Mouse (Mus musculus) kidney, postnatal 0 days (tissue): ENCODE results near the gene Mthfd1. TPM values are rescaled to one million over a fixed set of nuclear protein-coding genes. Genes with fewer than 3 reads are reported as not detected.

Experiments
- ATAC-seq: fragments of 200-750 bp; cut with Nextera tagmentation; replicated peaks from 2 replicates; pipeline ENCODE4 v1.8.0; 2017; ENCODE audit warnings: low read depth, moderate number of reproducible peaks, moderate TSS enrichment, moderate library complexity; ENCODE audit not compliant: low FRiP score
- DNase-seq: peaks from one replicate; pipeline ENCODE4 v3.0.0-alpha.2; 2016; ENCODE audit warnings: low spot score
- H3K27ac ChIP-seq: fragments of 300-500 bp; sonication (generic); 2 replicates; pipeline ENCODE4 v1.5.1; 2014; ENCODE audit warnings: mild to moderate bottlenecking
- H3K27me3 ChIP-seq: fragments of 300-500 bp; sonication (generic); 2 replicates; pipeline ENCODE4 v1.6.1; 2014; ENCODE audit warnings: low read length, mixed read lengths; ENCODE audit not compliant: insufficient read depth
- H3K36me3 ChIP-seq: fragments of 300-500 bp; sonication (generic); 2 replicates; pipeline ENCODE4 v1.6.1; 2014; ENCODE audit warnings: low read length, mixed read lengths; ENCODE audit not compliant: insufficient read depth
- H3K4me1 ChIP-seq: fragments of 300-500 bp; sonication (generic); replicated peaks from 2 replicates; pipeline ENCODE4 v1.6.1; 2014; ENCODE audit warnings: antibody characterized with exemption, low read length, mixed read lengths; ENCODE audit not compliant: insufficient read depth
- H3K4me2 ChIP-seq: fragments of 300-500 bp; sonication (generic); 2 replicates; pipeline ENCODE4 v1.6.1; 2014; ENCODE audit warnings: mild to moderate bottlenecking, low read length, moderate library complexity, mixed read lengths
- H3K4me3 ChIP-seq: fragments of 300-500 bp; sonication (generic); replicated peaks from 2 replicates; pipeline ENCODE4 v1.5.1; 2014; ENCODE audit warnings: low read depth, low read length
- H3K9ac ChIP-seq: fragments of 300-500 bp; sonication (generic); 2 replicates; pipeline ENCODE4 v1.6.1; 2014; ENCODE audit warnings: low read depth, low read length
- H3K9me3 ChIP-seq: fragments of 300-500 bp; sonication (generic); replicated peaks from 2 replicates; pipeline ENCODE4 v1.6.1; 2016; ENCODE audit warnings: low read length, inconsistent platforms, mixed read lengths
- CTCF ChIP-seq: IDR thresholded peaks from 2 replicates; pipeline ENCODE4 v1.5.1; 2016; ENCODE audit warnings: antibody characterized with exemption, low read depth, mild to moderate bottlenecking, moderate library complexity
- WGBS: fragments of 180-500 bp; shearing (Covaris S2); extraction: QIAGEN DNeasy Blood & Tissue Kit; methylation state at CpG from one replicate; pipeline ENCODE4 v1.1.7; 2014; 5-methylcytosine and 5-hydroxymethylcytosine counted together
- polyA plus RNA-seq: library from polyadenylated mRNA; unstranded; fragments of >200 nt; fragmentation: Nextera tagmentation; extraction: Ambion mirVana; gene quantifications from 2 replicates; pipeline ENCODE4 v1.2.1, GENCODE M21; 2015

Mthfd1 gene
- polyA plus RNA-seq, 1 experiment from 2014 or later: 94.0 TPM

GRCm38 (mm10) chr12:76303474-76303873 is 48.4 kb downstream of the Mthfd1 start:
- Histone ChIP-seq H3K27ac (no peak overlapping the region), H3K4me2 (no peak overlapping the region), H3K4me3 (no peak overlapping the region), H3K9ac (no peak overlapping the region), H3K36me3 (peaks cover 18% of the 10 kb centered on the region), H3K9me3 (no peaks in the 10 kb centered on the region), H3K27me3 (no peaks in the 10 kb centered on the region), H3K4me1 (no peaks in the 10 kb centered on the region)
- ATAC-seq: no peak
- 94% methylated on average over 11 of the region's 11 CpGs for WGBS
- no peak for DNase-seq
- no peak for TF ChIP-seq CTCF

DNA sequence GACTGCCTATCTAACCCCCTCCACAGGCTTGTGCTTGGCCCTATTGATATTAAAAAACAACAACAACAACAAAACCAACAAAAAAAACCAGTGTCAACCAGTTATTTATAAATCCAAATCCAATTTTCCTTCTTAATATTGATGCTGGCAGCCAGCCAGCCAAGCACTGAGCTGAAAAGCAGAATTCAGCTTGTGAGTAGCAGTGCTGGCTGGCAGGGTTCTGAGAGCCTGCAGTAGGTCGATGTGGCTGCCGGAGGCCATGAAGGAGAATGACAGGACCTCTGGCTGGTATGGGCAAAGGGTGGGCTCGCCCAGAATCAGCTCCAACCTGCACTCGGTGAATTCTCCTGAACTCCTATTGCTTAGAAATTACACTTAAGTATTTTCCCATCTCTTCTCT is 49.1 kb downstream of the Mthfd1 start:
- Histone ChIP-seq H3K9me3 (no peaks in the 10 kb centered on the region), H3K27ac (no peak overlapping the region), H3K36me3 (peaks cover 16% of the 10 kb centered on the region), H3K27me3 (no peaks in the 10 kb centered on the region), H3K4me2 (no peak overlapping the region), H3K4me1 (no peaks in the 10 kb centered on the region), H3K9ac (no peak overlapping the region), H3K4me3 (no peak overlapping the region)
- WGBS: 51% methylated on average over 4 of the region's 4 CpGs
- no peak for TF ChIP-seq CTCF
- ATAC-seq (no peak), DNase-seq (peak; percentile 12)

DNA sequence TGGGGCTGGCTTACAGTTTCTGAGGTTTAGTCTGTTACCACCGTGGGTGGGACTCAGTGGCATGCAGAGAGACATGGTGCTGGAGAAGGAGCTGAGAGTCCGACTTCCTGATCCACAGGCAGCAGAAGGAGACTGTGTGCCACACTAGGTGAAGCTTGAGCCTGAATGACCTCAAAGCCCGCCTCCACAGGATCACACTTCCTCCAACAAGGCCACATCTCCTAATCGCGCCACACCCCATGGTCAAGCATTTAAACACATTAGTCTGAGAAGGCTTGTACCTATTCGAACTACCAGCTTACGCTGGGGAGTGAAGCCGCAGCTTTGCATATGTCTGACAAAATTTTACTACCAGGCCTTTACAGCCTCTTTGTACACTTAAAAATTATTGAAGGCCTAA is 50.0 kb downstream of the Mthfd1 start:
- ATAC-seq: no peak
- peaks cover 13% of the 10 kb centered on the region for H3K36me3 ChIP-seq
- no peaks in the 10 kb centered on the region for H3K4me1 ChIP-seq
- WGBS: 90% methylated on average over 8 of the region's 8 CpGs
- H3K27me3 ChIP-seq: no peaks in the 10 kb centered on the region
- H3K9me3 ChIP-seq: no peaks in the 10 kb centered on the region
- H3K4me2 ChIP-seq: no peak overlapping the region
- no peak overlapping the region for H3K4me3 ChIP-seq
- H3K27ac ChIP-seq: no peak overlapping the region
- no peak overlapping the region for H3K9ac ChIP-seq
- no peak for DNase-seq
- TF ChIP-seq CTCF: no peak

DNA sequence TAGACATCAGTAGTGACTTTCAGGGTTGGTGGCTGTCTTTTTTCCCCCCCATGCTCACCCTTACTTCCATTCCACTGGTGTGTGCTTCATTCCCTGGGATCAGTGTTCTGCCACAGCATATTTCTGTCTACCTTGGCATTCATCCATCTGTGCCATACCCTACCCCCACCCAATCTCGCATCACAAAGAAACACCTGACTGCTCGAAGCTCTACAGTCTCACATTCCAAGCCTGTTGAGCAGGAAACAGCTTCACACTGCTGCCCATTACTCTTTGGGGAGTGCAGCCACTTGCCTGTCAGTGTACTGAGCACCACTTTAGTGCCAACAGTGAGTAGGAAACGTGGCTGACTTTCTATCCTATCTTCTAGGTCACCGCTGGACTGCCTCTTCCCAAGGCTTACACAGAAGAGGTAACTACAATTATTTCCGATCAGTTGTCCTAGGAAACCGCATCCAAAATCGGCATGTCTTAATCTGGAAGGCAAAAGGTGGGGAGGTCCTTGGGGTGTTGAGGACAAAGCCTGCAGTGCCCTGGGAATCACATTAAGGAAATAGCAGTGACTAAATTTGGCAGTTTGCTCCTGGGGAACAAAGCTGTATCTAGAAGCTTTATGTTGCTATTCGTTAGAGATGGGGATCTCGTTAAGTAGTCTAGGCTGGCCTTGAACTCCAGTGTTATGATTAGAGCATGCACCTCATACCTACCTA is 51.9 kb downstream of the Mthfd1 start:
- Histone ChIP-seq H3K9ac (no peak overlapping the region), H3K36me3 (peaks cover 15% of the 10 kb centered on the region), H3K4me3 (no peak overlapping the region), H3K4me1 (no peaks in the 10 kb centered on the region), H3K27ac (peak overlapping the region; percentile 61), H3K4me2 (no peak overlapping the region), H3K27me3 (no peaks in the 10 kb centered on the region), H3K9me3 (no peaks in the 10 kb centered on the region)
- 54% methylated on average over 9 of the region's 9 CpGs for WGBS
- ATAC-seq (peak; percentile 59; the same call in 1 of the 2 replicates), DNase-seq (peak; percentile 42)
- no peak for TF ChIP-seq CTCF

- ATAC-seq (0 out of 2 replicates have a peak, but pooled peaks have one; percentile 46), DNase-seq (peak; percentile 94)
- Histone ChIP-seq H3K4me1 (no peaks in the 10 kb centered on the region), H3K4me2 (no peak overlapping the region), H3K4me3 (no peak overlapping the region), H3K9ac (no peak overlapping the region), H3K36me3 (peaks cover 19% of the 10 kb centered on the region), H3K27me3 (no peaks in the 10 kb centered on the region), H3K9me3 (no peaks in the 10 kb centered on the region), H3K27ac (peak overlapping the region; percentile 61; the same call in 1 of the 2 replicates)
- no peak for TF ChIP-seq CTCF
- 12% methylated on average over 9 of the region's 9 CpGs for WGBS
These were observed 52.9 kb downstream of the Mthfd1 start for GRCm38 (mm10) chr12:76307964-76308363.

DNA sequence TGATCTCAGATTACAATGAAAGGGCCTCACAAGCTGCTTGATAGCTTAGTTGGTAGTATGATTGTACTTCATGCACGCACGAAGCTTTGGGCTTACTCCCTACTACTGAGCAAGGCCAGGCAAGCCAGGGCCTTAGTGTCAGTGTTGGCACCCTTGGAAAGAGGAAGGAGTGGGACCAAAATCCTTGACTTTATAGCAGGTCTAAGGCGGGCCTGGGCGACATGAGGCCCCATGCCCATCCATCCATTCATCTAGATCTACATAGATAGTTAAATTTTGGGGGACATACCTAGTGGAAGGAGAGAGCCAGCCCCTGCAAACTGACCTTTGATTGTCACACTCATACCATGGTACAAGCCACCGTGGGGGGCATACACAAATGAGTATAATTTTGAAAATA is 53.3 kb downstream of the Mthfd1 start:
- H3K36me3 ChIP-seq: peaks cover 22% of the 10 kb centered on the region
- H3K9me3 ChIP-seq: no peaks in the 10 kb centered on the region
- ATAC-seq (no peak), DNase-seq (no peak)
- H3K4me3 ChIP-seq: no peak overlapping the region
- H3K27me3 ChIP-seq: no peaks in the 10 kb centered on the region
- no peak overlapping the region for H3K9ac ChIP-seq
- H3K4me1 ChIP-seq: no peaks in the 10 kb centered on the region
- no peak overlapping the region for H3K4me2 ChIP-seq
- peak overlapping the region; percentile 8; the same call in 1 of the 2 replicates for H3K27ac ChIP-seq
- WGBS: 71% methylated on average over 5 of the region's 5 CpGs
- no peak for TF ChIP-seq CTCF
